Mouse (Mus musculus) testis, adult 2 months (tissue): ENCODE measurements around the gene B3gnt7.

Source experiments
- CTCF ChIP-seq: fragments of 200-500 bp; IDR thresholded peaks from 2 replicates; pipeline ENCODE4 v1.5.1; 2012; ENCODE audit warnings: low read depth, mild to moderate bottlenecking, inconsistent platforms, low read length, moderate library complexity; ENCODE audit not compliant: control insufficient read depth, insufficient read depth, insufficient replicate concordance
- POLR2A ChIP-seq: fragments of 200-500 bp; IDR thresholded peaks from 2 replicates; pipeline ENCODE4 v1.6.1; 2012; ENCODE audit warnings: low read depth, mild to moderate bottlenecking, inconsistent platforms, low read length, moderate library complexity; ENCODE audit not compliant: control insufficient read depth

DNA sequence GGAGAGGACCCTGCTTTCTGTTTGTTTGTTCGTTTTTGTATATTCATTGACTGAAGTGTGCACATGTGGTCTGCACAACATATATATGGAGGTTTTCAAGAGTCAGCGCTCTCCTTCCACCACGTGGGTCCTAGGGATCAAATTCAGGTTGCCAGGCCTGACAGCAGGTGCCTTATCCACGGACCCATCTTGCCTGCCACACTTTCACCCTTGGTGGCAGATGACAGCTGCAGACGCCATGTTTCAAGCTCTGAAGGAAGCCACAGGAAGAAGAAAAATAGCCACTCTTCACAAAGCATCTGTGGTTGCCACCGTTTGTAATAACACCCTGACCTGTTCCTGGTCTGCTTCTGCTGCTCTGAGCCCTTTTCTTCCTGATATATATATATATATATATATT is 17.3 kb upstream of the B3gnt7 start:
- no peak for TF ChIP-seq CTCF
- no peak for TF ChIP-seq POLR2A
